Mouse (Mus musculus) limb, embryonic 10.5 days (tissue): ENCODE results near the gene Olfr544. TPM values are rescaled to one million over a fixed set of nuclear protein-coding genes. Genes with fewer than 3 reads are reported as not detected.
A peak's percentile ranks its signal among the peaks of the same experiment; 100 is the strongest.

Source experiments
- DNase-seq: peaks from one replicate; pipeline ENCODE4 v3.0.0-alpha.2; 2017; ENCODE audit warnings: low spot score
- H3K27ac ChIP-seq: fragments of 300-500 bp; sonication (generic); 2 replicates; pipeline ENCODE4 v1.5.1; 2016; ENCODE audit warnings: mild to moderate bottlenecking
- H3K27me3 ChIP-seq: fragments of 300-500 bp; sonication (generic); 2 replicates; pipeline ENCODE4 v1.6.1; 2016; ENCODE audit warnings: low read depth, mild to moderate bottlenecking; ENCODE audit not compliant: poor library complexity, severe bottlenecking
- H3K36me3 ChIP-seq: fragments of 300-500 bp; sonication (generic); 2 replicates; pipeline ENCODE4 v1.6.1; 2016; ENCODE audit warnings: mild to moderate bottlenecking, moderate library complexity
- H3K4me1 ChIP-seq: fragments of 300-500 bp; sonication (generic); 2 replicates; pipeline ENCODE4 v1.6.1; 2016
- H3K4me3 ChIP-seq: fragments of 300-500 bp; sonication (generic); 2 replicates; pipeline ENCODE4 v1.5.1; 2016; ENCODE audit warnings: mild to moderate bottlenecking, moderate library complexity
- H3K9me3 ChIP-seq: fragments of 300-500 bp; sonication (generic); replicated peaks from 2 replicates; pipeline ENCODE4 v1.6.1; 2016; ENCODE audit warnings: mild to moderate bottlenecking
- WGBS: fragments of 180-500 bp; shearing (Covaris S2); methylation state at CpG from one replicate; pipeline ENCODE4 v1.1.7; 2016; 5-methylcytosine and 5-hydroxymethylcytosine counted together
- polyA plus RNA-seq: library from polyadenylated mRNA; unstranded; fragments of >200 nt; fragmentation: Nextera tagmentation; extraction: Ambion mirVana; gene quantifications from 2 replicates; pipeline ENCODE4 v1.2.1, GENCODE M21; 2016

Gene Olfr544
- polyA plus RNA-seq = 0.06 and 0.10 TPM in 2 replicates

DNA sequence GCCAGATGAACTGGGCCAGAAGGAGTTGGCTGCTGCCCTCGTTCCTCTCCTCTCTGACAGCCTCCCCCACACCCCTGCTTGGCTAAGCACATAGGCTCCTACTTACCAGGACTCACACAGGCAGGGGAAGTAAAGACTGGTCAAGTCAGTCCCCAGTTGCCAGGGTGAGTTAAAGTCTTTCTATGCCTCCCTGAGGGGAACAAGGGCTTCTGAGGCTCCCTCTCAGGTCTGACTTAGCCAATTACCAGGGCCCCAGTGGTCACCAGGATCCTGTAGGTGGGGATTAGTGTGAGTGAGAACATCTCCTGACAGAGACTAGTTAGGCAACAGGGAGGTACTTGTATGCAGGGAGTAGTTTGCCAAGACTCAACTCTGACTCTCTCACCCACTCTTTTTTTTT lies at the start of gene Olfr544:
Gene Olfr544, minus strand, starts transcription at position 153 of the 400 bp plus-strand sequence.
- Histone ChIP-seq H3K4me1 (no peaks in the 10 kb centered on the region), H3K27ac (no peak within 1 kb of the TSS), H3K4me3 (no peak within 1 kb of the TSS), H3K9me3 (no peaks in the 10 kb centered on the region), H3K36me3 (no peaks in the 10 kb centered on the region), H3K27me3 (no peaks in the 10 kb centered on the region)
- DNase-seq = no peak
- 72% methylated on average over 1 of the region's 1 CpGs for WGBS

DNA sequence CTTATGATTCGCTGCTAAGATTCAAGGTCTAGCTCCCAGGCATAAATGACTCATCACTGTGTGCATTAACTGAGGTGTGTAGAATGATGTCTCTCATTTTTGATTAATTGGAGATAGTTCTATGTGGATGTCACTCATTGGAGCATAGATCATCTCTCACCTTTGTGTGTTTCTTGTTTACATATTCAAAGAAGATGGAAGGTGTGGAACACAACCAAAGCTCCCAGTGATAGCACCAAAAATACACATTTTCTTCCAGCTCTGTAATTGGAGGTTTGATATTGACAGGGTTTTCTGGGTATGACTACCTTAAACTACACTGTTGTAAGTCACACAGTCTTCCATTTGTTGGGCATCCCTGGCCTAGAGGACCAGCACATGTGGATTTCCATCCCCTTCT lies 46.3 kb upstream of the Olfr544 start, which contains the start of gene Olfr547:
Gene Olfr547, plus strand, starts transcription at position 301 of the 400 bp plus-strand sequence.
- no peaks in the 10 kb centered on the region for H3K9me3 ChIP-seq
- WGBS = 81% methylated on average over 1 of the region's 1 CpGs
- DNase-seq = no peak
- no peak within 1 kb of the TSS for H3K27ac ChIP-seq
- no peaks in the 10 kb centered on the region for H3K4me1 ChIP-seq
- H3K27me3 ChIP-seq = no peaks in the 10 kb centered on the region
- no peak within 1 kb of the TSS for H3K4me3 ChIP-seq
- no peaks in the 10 kb centered on the region for H3K36me3 ChIP-seq

DNA sequence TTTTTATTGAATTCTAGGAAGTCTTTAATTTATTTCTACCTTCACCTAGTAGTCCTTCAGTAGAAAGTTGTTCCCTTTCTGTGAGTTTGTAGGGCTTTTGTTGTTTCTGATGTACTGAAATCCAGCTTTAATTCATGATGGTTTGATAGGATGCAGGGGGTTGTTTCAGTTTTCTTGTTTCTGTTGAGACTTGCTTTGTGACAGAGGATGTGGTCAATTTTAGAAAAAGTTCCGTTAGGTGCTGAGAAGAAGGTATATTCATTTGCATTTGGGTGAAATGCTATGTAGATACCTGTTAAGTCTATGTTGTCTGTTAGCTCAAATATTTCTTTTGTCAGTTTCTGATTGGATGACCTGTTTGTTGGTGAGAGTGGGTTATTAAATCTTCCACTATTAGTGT lies 40.9 kb upstream of the Olfr544 start:
- Histone ChIP-seq H3K9me3 (no peaks in the 10 kb centered on the region), H3K4me3 (no peak overlapping the region), H3K27me3 (no peaks in the 10 kb centered on the region), H3K4me1 (no peaks in the 10 kb centered on the region), H3K27ac (no peak overlapping the region), H3K36me3 (no peaks in the 10 kb centered on the region)
- DNase-seq = no peak
- WGBS = 92% methylated on average over 1 of the region's 1 CpGs

DNA sequence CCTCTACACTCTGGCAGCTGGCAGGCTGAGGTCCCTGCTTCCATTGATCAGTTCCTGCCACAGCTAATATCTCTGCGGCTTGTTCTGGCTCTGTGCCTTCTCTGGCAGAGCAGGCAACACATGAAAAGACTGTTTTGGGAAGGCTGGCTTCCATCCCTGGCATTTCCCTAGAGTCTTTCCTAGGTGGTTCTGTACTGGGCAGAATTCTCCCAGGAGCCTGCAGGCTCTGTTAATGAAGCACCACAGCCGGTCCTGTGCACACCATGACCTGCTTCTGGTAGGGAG lies 28.9 kb upstream of the Olfr544 start:
- Histone ChIP-seq H3K36me3 (no peaks in the 10 kb centered on the region), H3K27me3 (peaks cover 32% of the 10 kb centered on the region), H3K4me3 (no peak overlapping the region), H3K27ac (no peak overlapping the region), H3K9me3 (no peaks in the 10 kb centered on the region), H3K4me1 (peaks cover 16% of the 10 kb centered on the region)
- DNase-seq = no peak
- 81% methylated on average over 2 of the region's 2 CpGs for WGBS

DNA sequence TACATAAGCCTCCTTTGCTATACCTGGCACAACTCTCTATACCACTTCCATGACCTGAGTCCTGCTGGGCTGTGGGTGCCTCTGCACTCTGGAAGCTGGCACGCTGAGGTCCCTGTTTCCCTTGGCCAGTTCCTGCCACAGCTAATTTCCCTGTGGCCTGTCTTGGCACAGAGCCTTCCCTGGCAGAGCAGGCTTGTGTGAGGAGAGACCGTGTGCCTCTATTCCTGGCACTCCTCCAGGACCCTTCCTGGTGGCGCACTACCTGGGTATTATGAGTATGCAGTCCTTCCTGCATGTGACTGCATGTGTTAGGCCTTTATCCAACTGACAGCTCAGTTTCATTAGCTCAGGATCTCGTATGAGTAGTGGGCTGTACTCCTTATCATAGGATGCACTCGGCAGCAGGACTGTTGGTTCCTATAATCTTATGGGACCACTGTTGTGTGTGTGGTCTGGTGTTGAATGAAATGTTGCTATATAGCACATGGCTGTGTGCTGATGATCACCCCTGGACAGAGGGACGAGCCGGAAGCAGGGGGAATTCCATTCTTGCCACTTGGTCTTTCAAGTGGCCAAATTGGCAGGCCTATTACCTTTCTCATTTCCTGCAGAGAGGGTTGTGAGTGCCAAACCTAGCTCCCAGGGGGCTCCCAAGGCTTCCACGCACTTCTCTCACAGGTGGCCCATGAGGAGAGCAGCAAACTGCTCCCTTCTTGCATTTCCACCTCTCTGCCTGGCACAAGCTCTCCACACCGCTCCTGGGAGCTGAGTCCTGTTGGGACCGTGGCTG lies 28.3 kb upstream of the Olfr544 start:
- no peak for DNase-seq
- H3K9me3 ChIP-seq = no peaks in the 10 kb centered on the region

DNA sequence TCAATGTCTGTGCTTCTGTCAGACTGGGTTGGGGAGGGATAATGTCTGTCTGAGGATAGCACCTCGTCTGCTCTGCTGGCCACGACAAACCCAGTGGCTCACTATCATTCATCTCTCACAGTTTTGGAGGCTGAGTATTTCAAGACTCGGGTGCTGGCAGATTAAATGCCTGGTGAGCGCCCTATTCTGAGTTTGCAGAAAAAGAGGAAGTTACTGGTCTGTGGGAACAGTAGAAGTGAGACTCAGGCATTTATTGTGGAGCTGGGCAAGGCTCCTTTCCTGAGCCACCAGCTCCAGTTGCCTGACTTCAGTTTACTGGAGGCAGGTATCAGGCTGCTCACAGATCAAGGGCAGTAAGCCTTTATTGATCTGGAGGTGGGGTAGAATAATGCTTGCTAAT lies 26.0 kb upstream of the Olfr544 start:
- 58% methylated on average over 4 of the region's 4 CpGs for WGBS
- DNase-seq = no peak
- Histone ChIP-seq H3K27ac (no peak overlapping the region), H3K4me1 (peaks cover 16% of the 10 kb centered on the region), H3K4me3 (no peak overlapping the region), H3K27me3 (peaks cover 38% of the 10 kb centered on the region), H3K9me3 (no peaks in the 10 kb centered on the region), H3K36me3 (no peaks in the 10 kb centered on the region)

More for the DNA sequence above, 28.3 kb upstream of the Olfr544 start:
- Histone ChIP-seq H3K27ac (no peak overlapping the region), H3K36me3 (no peaks in the 10 kb centered on the region), H3K4me3 (no peak overlapping the region), H3K4me1 (peaks cover 16% of the 10 kb centered on the region), H3K27me3 (peaks cover 37% of the 10 kb centered on the region)
- WGBS = 83% methylated on average over 10 of the region's 10 CpGs

DNA sequence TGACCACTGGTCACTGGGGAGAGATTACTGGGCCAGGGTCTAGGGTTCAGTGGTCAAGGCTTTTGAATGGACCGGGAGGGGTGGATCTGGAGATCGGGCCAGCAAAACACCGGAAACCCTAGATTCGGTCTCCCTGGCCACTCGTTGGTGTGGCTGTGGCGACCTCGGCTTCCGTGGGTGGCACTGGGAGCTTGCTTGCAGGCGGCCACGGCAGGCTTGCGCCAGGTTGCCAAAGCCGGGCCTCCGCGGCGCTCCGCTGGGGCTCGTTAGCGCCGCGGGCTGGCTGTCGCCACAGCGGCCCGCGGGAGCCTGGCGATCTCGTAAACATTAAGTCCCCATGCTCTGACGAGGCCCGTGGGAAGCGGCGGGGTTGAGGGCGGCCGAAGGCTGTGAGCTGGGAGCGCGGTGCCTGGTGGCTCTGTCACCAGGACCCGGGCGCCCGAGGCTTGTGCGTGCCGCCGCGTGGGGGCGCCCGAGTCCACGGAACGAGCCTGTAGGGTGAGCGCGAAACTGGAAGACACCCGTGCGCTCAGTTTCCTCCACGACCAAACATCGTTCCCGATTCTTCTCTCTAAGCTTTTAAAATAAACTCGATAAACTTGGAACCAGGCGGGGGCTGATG lies 24.8 kb upstream of the Olfr544 start:
- Histone ChIP-seq H3K36me3 (no peaks in the 10 kb centered on the region), H3K27me3 (peaks cover 38% of the 10 kb centered on the region), H3K27ac (peak overlapping the region; percentile 74), H3K4me3 (peak overlapping the region; percentile 61), H3K9me3 (no peaks in the 10 kb centered on the region), H3K4me1 (peaks cover 16% of the 10 kb centered on the region)
- WGBS = 1% methylated on average over 54 of the region's 54 CpGs
- peak; percentile 94 for DNase-seq

DNA sequence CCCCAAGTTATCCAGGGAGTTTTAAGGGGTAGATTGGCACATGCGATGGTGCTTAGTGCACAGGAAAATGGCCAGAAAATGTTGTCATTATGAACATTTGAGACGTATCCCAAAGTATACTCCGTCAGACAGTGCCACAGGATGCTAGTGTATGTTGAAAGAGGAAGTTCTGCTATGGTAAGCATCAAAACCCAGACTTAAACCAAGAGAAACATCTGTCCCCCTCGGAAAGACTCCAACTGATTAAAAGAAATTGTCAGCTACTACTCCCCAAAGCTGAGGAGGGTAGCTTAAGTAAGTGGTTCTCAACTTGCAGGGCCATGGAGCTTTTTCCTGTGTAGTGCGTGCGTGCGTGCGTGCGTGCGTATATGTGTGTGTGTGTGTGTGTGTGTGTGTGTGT lies 23.8 kb upstream of the Olfr544 start:
- H3K4me1 ChIP-seq = peaks cover 16% of the 10 kb centered on the region
- H3K4me3 ChIP-seq = no peak overlapping the region
- H3K9me3 ChIP-seq = no peaks in the 10 kb centered on the region
- H3K27ac ChIP-seq = no peak overlapping the region
- no peaks in the 10 kb centered on the region for H3K36me3 ChIP-seq
- peaks cover 36% of the 10 kb centered on the region for H3K27me3 ChIP-seq
- 95% methylated on average over 10 of the region's 10 CpGs for WGBS
- DNase-seq = no peak

DNA sequence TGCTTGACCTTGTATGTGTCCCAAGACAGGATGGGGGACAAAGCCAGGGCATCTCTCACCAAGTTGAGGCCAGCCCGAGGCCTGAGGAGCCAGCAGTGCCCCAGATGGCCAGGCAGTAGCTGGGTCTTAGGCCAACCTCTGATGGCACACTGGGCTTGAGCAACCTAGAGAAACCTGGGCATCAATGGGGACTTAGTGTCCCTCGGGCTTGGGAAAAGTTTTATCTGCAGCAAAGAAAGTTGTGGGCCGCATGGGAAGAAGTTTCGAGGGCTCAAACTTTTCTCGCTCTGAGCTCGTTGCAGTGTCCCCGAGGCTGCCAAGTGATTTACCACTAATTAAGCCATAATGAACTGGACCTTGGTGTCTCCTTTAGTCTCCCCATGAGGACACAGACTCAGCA lies 21.6 kb upstream of the Olfr544 start:
- no peak for DNase-seq
- H3K27ac ChIP-seq = no peak overlapping the region
- no peaks in the 10 kb centered on the region for H3K36me3 ChIP-seq
- WGBS = 80% methylated on average over 7 of the region's 7 CpGs
- peaks cover 26% of the 10 kb centered on the region for H3K27me3 ChIP-seq
- no peaks in the 10 kb centered on the region for H3K9me3 ChIP-seq
- H3K4me3 ChIP-seq = no peak overlapping the region
- peaks cover 4% of the 10 kb centered on the region for H3K4me1 ChIP-seq

DNA sequence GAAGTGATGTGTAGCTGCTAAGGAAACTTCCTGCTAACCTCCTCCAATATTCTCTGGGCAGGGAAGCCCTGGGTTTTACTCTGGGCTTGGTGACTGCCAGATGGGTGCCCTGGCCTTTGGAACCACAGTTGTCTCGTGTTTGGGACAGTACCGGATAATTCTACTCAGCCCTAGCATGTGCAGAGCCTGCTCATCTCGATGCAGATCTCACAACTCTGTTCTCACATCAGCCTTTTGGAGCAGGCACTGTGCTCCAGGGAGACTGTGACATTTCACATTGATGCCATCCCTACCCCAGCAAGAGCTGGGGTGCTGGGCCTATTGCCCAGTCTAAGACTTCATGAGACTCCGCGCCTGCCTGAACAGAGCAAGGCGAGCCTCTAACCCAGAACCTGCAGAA lies 20.6 kb upstream of the Olfr544 start:
- Histone ChIP-seq H3K4me1 (peaks cover 4% of the 10 kb centered on the region; the same call in 1 of the 2 replicates), H3K36me3 (no peaks in the 10 kb centered on the region), H3K9me3 (no peaks in the 10 kb centered on the region), H3K27ac (no peak overlapping the region), H3K4me3 (no peak overlapping the region), H3K27me3 (peaks cover 18% of the 10 kb centered on the region)
- 92% methylated on average over 6 of the region's 6 CpGs for WGBS
- DNase-seq = no peak

DNA sequence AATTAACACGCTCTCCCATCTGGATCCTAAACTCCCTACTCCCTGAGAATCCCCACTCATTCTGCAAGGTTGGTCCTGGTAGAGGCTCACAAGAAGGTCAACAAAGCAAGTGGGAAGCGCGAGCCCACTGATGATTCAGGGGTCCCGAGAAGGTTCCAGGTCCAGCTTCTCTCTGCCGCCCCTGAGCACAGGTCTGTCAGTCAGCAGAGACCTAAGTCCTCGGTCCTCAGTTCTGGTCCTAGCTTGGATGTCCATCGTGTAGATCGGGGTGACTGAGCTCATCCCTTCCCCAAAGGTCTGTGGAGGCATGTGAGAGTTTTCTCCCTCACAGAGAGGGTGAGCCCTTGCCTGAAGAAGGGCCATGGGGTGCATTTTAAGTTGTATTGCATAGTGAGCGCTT lies 20.0 kb upstream of the Olfr544 start:
- H3K9me3 ChIP-seq = no peaks in the 10 kb centered on the region
- H3K36me3 ChIP-seq = no peaks in the 10 kb centered on the region
- no peak for DNase-seq
- no peak overlapping the region for H3K4me3 ChIP-seq
- H3K27me3 ChIP-seq = peaks cover 15% of the 10 kb centered on the region
- H3K27ac ChIP-seq = no peak overlapping the region
- peaks cover 4% of the 10 kb centered on the region; the same call in 1 of the 2 replicates for H3K4me1 ChIP-seq
- WGBS = 90% methylated on average over 9 of the region's 9 CpGs

DNA sequence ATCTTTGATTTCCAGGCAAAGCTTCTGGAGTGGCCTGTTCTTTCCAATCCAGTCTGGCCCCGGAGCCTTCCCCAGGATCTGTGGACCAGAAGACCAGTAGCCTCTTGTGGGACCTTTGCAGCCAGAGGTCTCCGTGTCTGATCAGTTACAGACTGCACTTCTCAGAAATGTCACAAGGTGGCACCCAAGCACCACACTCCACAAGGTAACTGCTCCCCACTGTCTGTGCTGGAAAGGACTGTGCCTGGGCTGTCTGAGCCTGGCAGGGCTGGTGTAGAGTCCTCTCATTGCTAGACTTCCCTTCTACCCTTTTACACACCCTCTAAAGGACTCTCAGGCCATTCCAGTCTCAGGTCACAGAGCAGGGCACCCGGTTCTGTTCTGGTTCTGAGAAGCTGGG lies 18.7 kb upstream of the Olfr544 start:
- Histone ChIP-seq H3K9me3 (no peaks in the 10 kb centered on the region), H3K36me3 (no peaks in the 10 kb centered on the region), H3K27me3 (peaks cover 4% of the 10 kb centered on the region), H3K4me3 (no peak overlapping the region), H3K27ac (no peak overlapping the region), H3K4me1 (no peaks in the 10 kb centered on the region)
- 45% methylated on average over 3 of the region's 3 CpGs for WGBS
- DNase-seq = peak; percentile 78

DNA sequence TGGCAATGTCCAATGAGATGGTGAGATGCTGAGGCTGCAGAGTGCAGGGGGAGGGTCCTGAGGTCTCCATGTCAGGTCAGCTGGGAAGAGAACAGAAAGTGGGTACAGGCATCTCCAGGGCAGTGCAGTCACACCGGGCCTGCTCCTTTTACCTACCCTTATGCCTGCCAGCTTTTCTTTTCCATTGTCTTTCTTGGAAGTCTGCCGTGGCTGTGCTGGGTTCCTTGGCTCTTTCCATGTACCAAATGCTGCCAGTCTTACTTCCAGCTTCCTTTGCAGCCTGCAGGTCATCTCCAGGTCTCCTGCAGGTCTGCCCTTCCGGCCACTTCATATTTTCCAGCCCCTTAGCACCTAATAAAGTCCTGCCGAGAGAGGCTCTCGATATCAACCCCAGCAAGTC lies 13.9 kb upstream of the Olfr544 start:
- WGBS = 76% methylated on average over 5 of the region's 5 CpGs
- Histone ChIP-seq H3K36me3 (no peaks in the 10 kb centered on the region), H3K4me3 (no peak overlapping the region), H3K4me1 (no peaks in the 10 kb centered on the region), H3K9me3 (no peaks in the 10 kb centered on the region), H3K27me3 (no peaks in the 10 kb centered on the region), H3K27ac (no peak overlapping the region)
- DNase-seq = no peak
